Mouse (Mus musculus) olfactory bulb, adult 2 months (tissue): ENCODE data around the gene Hist1h2bh. TPM values are rescaled to one million over a fixed set of nuclear protein-coding genes. Genes with fewer than 3 reads are reported as not detected.
A peak's percentile ranks its signal among the peaks of the same experiment; 100 is the strongest.
"Not testable (repeated sequence)": the region's sequence is repeated elsewhere in the genome, so short reads cannot be mapped to it uniquely, and the experiment has no call there.

ENCODE experiments used
- H3K27ac ChIP-seq: fragments of 200-500 bp; 2 replicates; pipeline ENCODE4 v1.5.1; 2012; ENCODE audit warnings: low read depth, low read length; ENCODE audit not compliant: insufficient read depth
- H3K4me1 ChIP-seq: fragments of 200-500 bp; 2 replicates; pipeline ENCODE4 v1.6.1; 2012; ENCODE audit warnings: low read length; ENCODE audit not compliant: control insufficient read depth, insufficient read depth
- H3K4me3 ChIP-seq: fragments of 200-500 bp; 2 replicates; pipeline ENCODE4 v1.5.1; 2012; ENCODE audit warnings: mild to moderate bottlenecking, low read depth, low read length, moderate library complexity; ENCODE audit not compliant: insufficient read depth
- CTCF ChIP-seq: fragments of 200-500 bp; IDR thresholded peaks from 2 replicates; pipeline ENCODE4 v1.5.1; 2012; ENCODE audit warnings: low read depth, mild to moderate bottlenecking, low read length, moderate library complexity; ENCODE audit not compliant: insufficient read depth
- POLR2A ChIP-seq: fragments of 200-500 bp; IDR thresholded peaks from 2 replicates; pipeline ENCODE4 v1.6.1; 2012; ENCODE audit warnings: mild to moderate bottlenecking, low read depth, low read length, moderate library complexity; ENCODE audit not compliant: insufficient read depth
- WGBS: fragments of 180-500 bp; shearing (Covaris S2); methylation state at CpG from one replicate; pipeline ENCODE4 v1.1.7; 2018; 5-methylcytosine and 5-hydroxymethylcytosine counted together
- polyA plus RNA-seq: library from polyadenylated mRNA; stranded (reverse); fragments of >200 nt; gene quantifications from 2 replicates; pipeline ENCODE4 v1.2.4, GENCODE M21; 2012; ENCODE audit warnings: low replicate concordance; ENCODE audit not compliant: missing spikeins, insufficient read depth, insufficient read length

Gene Hist1h2bh
- polyA plus RNA-seq, 1 experiment, result not detected

GRCm38 (mm10) chr13:23583387-23584068 is 40.3 kb upstream of the Hist1h2bh start:
- H3K27ac ChIP-seq, result no peak overlapping the region
- TF ChIP-seq POLR2A (no peak), CTCF (no peak)
- H3K4me3 ChIP-seq, result no peak overlapping the region
- H3K4me1 ChIP-seq, result peaks cover 3% of the 10 kb centered on the region; the same call in 1 of the 2 replicates

- peak overlapping the region; percentile 45; the same call in 1 of the 2 replicates for H3K27ac ChIP-seq
- 13% methylated on average over 6 of the region's 6 CpGs for WGBS
- H3K4me3 ChIP-seq, result no peak overlapping the region; the same call in 1 of the 2 replicates
- peaks cover 3% of the 10 kb centered on the region; the same call in 1 of the 2 replicates for H3K4me1 ChIP-seq
- TF ChIP-seq POLR2A, result no peak
- no peak for TF ChIP-seq CTCF
These were observed 39.2 kb upstream of the Hist1h2bh start for GRCm38 (mm10) chr13:23582219-23583056.

GRCm38 (mm10) chr13:23581408-23582218 is 38.4 kb upstream of the Hist1h2bh start, which contains the start of gene Hist1h4d:
TSS of gene Hist1h4d (plus strand) at chr13:23581598.
- Histone ChIP-seq H3K4me3 (peak within 1 kb of the TSS; percentile 71), H3K4me1 (peaks cover 3% of the 10 kb centered on the region; the same call in 1 of the 2 replicates), H3K27ac (peak within 1 kb of the TSS; percentile 45; the same call in 1 of the 2 replicates)
- under 1% methylated on average over 43 of the region's 43 CpGs for WGBS
- no peak for TF ChIP-seq CTCF
- peak; percentile 97 for TF ChIP-seq POLR2A

- 92% methylated on average over 1 of the region's 1 CpGs for WGBS
- TF ChIP-seq POLR2A (no peak), CTCF (no peak)
- Histone ChIP-seq H3K4me3 (no peak overlapping the region), H3K4me1 (peaks cover 8% of the 10 kb centered on the region), H3K27ac (no peak overlapping the region)
These were observed 34.6 kb upstream of the Hist1h2bh start for GRCm38 (mm10) chr13:23577835-23578234.

- H3K27ac ChIP-seq, result no peak overlapping the region
- 52% methylated on average over 6 of the region's 6 CpGs for WGBS
- H3K4me3 ChIP-seq, result no peak overlapping the region
- TF ChIP-seq POLR2A (no peak), CTCF (no peak)
- peaks cover 6% of the 10 kb centered on the region for H3K4me1 ChIP-seq
These were observed 33.9 kb upstream of the Hist1h2bh start for GRCm38 (mm10) chr13:23576906-23577639.

GRCm38 (mm10) chr13:23576351-23576881 is 33.2 kb upstream of the Hist1h2bh start:
- TF ChIP-seq CTCF (no peak), POLR2A (no peak)
- H3K27ac ChIP-seq, result no peak overlapping the region
- WGBS, result 26% methylated on average over 7 of the region's 7 CpGs
- peak overlapping the region; percentile 14; the same call in 1 of the 2 replicates for H3K4me3 ChIP-seq
- peaks cover 6% of the 10 kb centered on the region for H3K4me1 ChIP-seq

GRCm38 (mm10) chr13:23575864-23576313 is 32.7 kb upstream of the Hist1h2bh start:
- H3K4me1 ChIP-seq, result not testable (repeated sequence)
- Histone ChIP-seq H3K27ac (peak overlapping the region; percentile 82), H3K4me3 (peak overlapping the region; percentile 67)
- 2% methylated on average over 15 of the region's 40 CpGs for WGBS

GRCm38 (mm10) chr13:23575271-23575851 is 32.2 kb upstream of the Hist1h2bh start, which contains the start of gene Hist1h3d:
TSS of gene Hist1h3d (plus strand) at chr13:23575763.
- peak within 1 kb of the TSS; percentile 67 for H3K4me3 ChIP-seq
- under 1% methylated on average over 18 of the region's 18 CpGs for WGBS
- TF ChIP-seq POLR2A (no peak), CTCF (no peak)
- H3K4me1 ChIP-seq, result peaks cover 6% of the 10 kb centered on the region
- peak within 1 kb of the TSS; percentile 82 for H3K27ac ChIP-seq

- Histone ChIP-seq H3K4me3 (peak overlapping the region; percentile 56), H3K27ac (peak overlapping the region; percentile 67; the same call in 1 of the 2 replicates)
- under 1% methylated on average over 16 of the region's 39 CpGs for WGBS
- H3K4me1 ChIP-seq, result not testable (repeated sequence)
These were observed 31.5 kb upstream of the Hist1h2bh start for GRCm38 (mm10) chr13:23574546-23575170.

- H3K27ac ChIP-seq, result peak within 1 kb of the TSS; percentile 95
- not testable (repeated sequence) for H3K4me1 ChIP-seq
- H3K4me3 ChIP-seq, result peak within 1 kb of the TSS; percentile 56
- WGBS, result under 1% methylated on average over 42 of the region's 42 CpGs
These were observed 30.8 kb upstream of the Hist1h2bh start, which contains the start of the genes Hist1h2bf and Hist1h2ad for GRCm38 (mm10) chr13:23573898-23574524. TSS of gene Hist1h2bf (minus strand) at chr13:23574196. TSS of gene Hist1h2ad (plus strand) at chr13:23574381.
